Mouse (Mus musculus) left cerebral cortex, postnatal 4 days (tissue): ENCODE data around the gene Elovl7. TPM values are rescaled to one million over a fixed set of nuclear protein-coding genes. Genes with fewer than 3 reads are reported as not detected.

Source experiments
- DNase-seq: peaks from one replicate; pipeline ENCODE4 v3.0.0-alpha.2; 2022
- intact Hi-C: fragments of 180-260 bp; cut with DNase I; formaldehyde crosslinking; loops from one replicate; pipeline ENCODE4 v1.15.1; 2025
- total RNA-seq, 2 experiments: library from RNA; stranded (reverse); gene quantifications; 2 replicates each; pipeline ENCODE4 v1.2.3; 2021

Elovl7 gene
- 1 to 10 TPM; 2.7 to 3.5 TPM for total RNA-seq

DNA sequence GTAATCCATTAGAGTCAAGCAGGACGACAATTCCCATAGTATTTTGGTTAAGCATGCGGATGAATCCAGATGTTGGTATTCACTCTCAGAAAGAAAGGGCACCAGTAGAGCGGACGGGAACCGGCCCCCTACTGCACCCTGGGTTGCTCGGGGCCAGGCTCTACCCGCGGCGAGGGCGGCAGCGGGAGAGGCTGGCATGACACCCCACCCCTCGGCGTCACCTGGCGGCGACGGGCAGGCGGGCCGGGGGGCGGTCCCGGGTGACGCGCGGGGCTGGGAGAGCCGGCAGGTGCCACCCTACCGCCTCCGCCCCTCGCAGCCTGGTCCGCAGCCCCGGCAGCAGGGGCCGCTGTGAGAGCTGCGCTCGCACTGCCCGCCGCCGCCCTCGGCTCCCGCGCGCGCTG is at the start of gene Elovl7:
Gene Elovl7 (plus strand): TSS at position 324 of the 404 bp plus-strand sequence.
- DNase-seq, result peak; percentile 51
- intact Hi-C loops, result loop anchor here (5.0 kb wide), 1 partner anchor 113 kb away; no protein-coding TSS in a partner anchor

DNA sequence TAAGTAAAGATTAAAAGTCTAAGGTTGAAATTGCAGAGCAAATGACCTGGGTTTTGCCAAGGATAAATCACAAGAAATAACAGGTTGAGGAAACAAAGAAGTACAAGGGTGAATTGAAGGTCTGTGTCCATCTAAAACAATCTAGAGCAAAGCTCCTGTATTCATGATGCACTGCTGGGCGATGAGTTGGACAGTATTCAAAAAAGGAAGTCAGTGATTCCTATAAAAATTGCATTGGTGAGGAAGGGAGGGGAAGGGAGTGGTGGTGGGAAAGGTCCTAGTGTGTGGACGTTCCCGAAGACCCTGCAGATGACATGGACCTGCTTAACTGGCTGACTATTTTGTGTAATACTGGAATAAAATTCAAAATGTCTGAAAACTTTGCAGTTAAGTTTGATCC is 49.6 kb upstream of the Elovl7 start:
- no peak for DNase-seq
- intact Hi-C loops, result no loop called here

DNA sequence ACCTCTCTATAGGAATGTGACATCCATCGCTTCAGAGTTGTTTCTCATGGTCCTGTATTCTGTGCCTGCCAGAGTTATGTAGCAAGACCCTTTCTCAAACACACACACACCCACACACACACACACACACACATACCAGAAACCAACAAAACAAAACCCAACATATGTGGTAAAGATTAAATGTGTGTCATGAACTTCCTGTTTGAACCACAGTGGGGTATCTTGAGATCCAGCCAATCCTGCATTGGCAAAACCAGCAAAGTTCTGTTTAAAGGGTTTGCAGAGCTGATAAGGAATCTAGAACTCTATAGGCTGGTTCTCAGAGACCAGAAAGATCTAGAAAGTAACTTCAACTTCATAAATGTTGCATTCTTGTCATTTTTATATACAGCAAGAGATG is 44.2 kb upstream of the Elovl7 start:
- DNase-seq, result no peak
- intact Hi-C loops, result no loop called here

DNA sequence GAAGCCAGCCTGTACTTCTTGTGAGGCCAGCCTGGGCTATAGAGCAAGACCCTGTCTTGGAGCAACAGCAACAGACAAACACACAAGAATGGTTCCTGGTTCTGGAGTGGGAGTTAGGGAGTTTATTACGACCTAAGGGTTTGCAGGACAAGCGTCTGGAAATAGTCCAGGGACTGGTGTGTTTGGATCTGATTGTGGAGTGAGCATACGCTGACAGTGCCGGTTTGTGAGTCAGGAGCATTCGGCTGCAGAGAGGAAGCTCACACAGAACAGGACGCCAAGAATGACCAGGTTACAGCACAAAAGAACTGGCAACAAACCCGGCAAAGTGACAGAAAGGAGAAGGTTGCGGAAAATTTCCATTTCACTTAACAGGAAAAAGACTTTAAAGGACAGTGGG is 43.7 kb upstream of the Elovl7 start:
- DNase-seq, result no peak
- intact Hi-C loops, result no loop called here

DNA sequence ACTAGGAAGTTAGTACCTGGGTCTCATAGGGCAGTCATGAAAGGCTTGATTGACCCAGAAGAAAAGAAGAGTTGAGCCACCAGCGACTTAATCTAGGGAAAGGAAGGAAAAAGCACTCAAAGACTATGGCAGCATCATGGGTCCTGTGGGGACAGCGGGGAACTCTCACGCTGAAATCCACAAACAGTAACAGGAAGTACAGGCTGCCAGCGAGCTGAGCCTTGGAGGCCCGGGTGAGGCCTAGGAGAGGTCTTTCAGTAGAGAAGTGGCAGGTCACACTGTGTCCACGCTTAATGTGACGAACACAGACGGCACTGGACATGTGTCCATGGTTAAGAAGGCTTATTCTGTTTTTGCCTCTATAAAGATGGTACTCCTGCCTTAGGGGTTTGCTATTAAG is 34.6 kb upstream of the Elovl7 start:
- intact Hi-C loops, result no loop called here
- no peak for DNase-seq

DNA sequence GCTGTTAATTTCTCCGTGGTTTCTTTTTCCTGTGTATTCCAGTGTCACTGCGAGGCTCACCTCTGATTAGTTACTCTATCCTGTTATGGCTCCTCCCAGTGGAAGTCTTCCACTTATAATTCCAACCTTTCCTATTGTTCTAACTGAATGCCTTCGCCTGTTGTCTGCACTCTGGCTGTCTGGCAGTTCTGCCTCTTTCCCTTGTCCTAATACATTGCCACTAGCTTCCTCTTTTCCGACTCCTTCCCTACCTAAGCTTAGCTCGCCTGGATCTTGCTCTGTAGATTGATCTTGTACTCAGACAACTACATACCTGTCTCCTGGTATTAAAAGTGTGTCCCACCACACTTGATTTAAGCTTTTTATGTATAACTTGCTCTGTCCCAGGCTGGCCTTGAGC is 33.4 kb upstream of the Elovl7 start:
- intact Hi-C loops, result no loop called here

DNA sequence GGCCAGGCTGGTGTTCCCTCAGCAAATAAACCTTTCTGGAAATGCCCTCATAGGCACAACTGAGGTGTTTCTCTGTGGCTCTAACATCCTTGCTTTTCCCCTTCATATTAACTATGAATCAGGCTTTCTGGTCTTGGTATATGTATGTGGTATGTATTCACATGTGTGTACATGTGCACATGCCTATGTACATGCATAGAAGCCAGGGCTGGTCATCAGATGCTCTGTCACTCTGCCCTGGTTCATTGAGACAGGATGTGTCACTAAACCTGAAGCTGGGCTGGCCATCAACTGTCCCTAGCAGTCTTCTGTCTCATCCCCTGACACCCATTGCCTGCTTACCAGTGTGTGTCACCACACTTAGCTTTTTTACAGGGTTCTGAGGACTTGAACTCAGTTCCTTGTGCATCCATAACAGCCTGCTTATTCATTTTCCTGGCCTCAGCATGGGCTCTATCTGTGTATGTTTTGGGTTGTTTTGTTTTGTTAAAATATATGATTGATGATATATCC is 29.4 kb upstream of the Elovl7 start:
- DNase-seq, result no peak
- intact Hi-C loops, result no loop called here

More for the DNA sequence above, 33.4 kb upstream of the Elovl7 start:
- no peak for DNase-seq

DNA sequence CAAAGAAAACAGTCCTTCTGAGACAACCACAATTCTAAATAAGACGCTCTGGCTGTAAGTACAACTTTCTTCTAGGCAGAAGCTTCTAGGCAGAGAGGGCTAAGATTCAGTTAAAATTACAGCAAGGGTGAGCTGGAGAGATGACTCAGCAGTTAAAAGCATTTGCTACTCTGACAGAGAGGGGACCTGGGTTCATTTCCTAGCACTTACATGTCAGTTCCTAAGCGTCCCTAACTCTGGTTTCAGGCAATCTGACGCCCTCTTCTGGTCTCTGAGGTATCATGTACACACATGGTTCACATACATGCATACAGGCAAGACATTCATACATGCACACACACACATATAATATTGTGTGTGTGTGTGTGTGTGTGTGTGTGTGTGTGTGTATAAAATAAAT is 28.7 kb upstream of the Elovl7 start:
- intact Hi-C loops, result no loop called here
- DNase-seq, result no peak

DNA sequence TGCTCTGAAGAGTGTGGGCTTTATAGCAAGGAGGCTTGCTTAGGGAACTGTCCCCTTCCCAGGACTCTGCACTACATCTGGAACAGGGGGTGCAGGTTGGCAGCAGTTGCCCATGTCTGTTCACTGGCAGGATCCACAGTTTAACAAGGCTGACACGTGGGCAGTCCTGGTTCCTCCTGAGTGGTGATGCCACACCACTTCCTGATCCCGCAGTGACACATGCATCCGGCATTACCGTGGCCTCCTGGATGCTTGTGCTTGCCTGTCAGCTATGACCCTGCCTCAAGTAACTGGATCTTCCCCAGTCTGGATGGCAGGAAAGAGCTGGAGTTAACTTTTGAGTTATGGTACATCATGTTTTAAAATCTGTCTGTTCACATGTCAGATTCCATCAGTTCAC is 26.2 kb upstream of the Elovl7 start:
- intact Hi-C loops, result no loop called here
- no peak for DNase-seq

DNA sequence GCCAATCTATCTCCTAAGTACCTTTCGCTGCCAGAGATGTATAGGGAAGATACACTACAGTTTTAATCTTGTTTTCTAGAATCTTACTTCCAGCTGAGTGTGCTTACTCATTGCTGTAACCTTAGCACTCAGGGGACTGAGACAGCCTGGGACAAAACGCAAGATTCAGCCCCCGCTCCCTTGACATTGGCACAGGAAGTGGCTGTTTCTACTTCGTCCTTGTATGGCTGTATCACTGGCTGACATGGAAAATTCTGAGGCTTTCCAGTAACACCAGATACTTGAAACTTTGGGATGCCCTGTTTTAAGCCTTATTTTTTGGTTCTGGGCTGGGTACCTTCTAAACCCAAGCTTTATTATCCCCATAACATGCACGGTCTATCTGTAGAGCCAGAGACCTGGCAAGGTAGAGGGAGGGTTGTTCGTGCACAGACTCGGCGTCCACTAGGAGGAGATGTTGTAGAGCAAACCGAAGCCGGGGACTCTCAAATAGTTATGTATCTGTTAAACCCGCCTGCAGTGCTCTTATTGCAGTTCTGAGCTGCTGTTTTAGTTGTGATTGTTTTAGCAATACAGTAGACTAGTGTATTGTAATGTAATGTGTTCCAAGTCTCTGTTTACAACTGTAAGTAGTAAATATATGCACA is 23.0 kb upstream of the Elovl7 start:
- intact Hi-C loops, result loop anchor here (5.0 kb wide), 2 partner anchors 136 to 1021 kb away; no protein-coding TSS in a partner anchor
- DNase-seq, result peak; percentile 38

DNA sequence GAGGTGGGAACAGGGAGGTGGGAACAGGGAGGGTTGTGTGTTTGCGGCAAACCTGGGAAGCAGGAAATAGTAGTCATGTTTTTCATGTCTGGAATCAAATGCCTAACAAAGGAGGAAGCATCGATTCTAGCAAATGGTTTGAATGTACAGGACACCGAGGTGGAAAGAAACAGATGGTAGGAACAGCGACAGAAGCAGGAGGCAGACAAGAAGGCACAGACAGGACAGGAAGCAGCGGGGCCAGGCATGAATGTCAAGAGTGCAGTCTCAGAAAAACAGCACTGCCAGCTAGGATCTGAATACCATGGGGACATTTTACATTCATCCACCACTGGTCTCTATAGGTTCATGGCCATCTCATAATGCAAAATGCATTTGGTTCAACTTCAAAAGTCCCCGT is 18.7 kb upstream of the Elovl7 start:
- intact Hi-C loops, result no loop called here
- no peak for DNase-seq

DNA sequence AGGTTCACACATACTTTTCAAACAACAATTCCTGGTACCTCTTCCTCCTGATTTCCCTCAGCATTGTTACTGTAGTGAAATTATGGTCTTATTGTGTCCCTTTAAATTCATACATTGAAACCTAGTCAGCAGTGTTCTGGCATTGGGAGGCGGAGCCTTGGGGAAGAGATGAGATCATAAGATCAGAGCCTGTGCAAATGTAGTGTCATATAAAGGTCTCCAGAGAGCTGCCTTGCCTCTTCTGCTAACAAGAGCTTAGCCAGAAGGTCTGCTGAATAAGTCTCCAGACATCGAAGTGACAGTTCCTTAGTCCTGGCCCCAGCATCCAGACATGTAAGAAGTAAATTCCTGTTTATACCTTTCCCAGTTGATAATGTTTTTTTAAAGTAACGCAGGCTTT is 9.3 kb upstream of the Elovl7 start:
- intact Hi-C loops, result no loop called here

DNA sequence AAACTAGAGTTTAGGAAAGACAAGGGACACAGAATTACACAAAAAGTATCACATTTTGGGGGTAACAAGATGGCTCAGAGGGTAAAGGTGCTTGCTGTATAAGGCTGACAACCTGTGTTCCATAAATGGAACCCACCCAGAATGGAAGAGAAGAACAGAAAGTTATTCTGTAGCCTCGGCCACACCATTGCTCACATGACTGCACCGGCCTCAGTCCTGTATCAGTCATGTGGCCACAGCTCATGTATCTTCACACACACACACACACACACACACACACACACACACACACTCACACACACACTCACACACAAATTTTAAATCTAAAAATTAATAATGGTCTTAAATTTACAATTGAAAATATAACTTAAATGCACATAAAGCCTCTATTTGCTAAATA is 6.8 kb upstream of the Elovl7 start:
- intact Hi-C loops, result no loop called here
- no peak for DNase-seq

More for the DNA sequence above, 9.3 kb upstream of the Elovl7 start:
- no peak for DNase-seq

DNA sequence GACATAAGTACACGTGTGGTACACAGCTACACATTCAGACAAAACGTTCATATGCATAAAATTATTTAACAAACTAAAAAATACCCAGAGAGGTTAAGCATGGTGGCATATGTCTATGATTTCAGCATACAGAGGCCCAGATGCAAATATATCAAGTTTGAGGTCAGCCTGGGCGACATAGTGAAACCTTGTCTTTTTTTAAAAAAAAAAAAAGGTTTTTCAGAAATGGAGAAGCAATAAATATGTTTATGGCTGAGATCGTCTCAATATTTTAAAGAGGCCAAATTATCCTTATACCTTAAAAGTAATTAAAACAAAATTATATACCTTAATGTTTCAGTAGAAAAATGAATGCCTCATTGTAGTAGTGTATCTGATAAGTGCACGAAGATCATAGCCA is 6.1 kb upstream of the Elovl7 start:
- no peak for DNase-seq
- intact Hi-C loops, result no loop called here

DNA sequence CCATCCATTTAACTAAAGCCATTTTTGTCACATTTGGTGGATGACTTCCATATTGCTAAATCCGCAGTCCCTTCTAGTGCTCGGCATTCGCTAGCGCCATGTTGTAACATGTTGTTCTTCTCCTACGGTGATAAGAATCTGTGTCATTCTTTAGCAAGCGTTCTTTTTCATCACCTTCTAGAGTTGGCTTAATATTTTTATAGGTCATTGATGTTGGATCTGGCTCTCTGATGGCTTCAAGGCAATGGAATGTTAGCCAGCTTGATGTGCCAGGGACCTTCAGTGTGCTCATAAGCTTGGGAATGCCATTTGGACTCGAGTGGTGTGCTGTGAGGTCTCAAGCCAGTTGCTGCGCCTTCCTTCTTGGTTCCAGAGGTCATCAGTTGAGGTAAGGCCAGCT is 3.2 kb upstream of the Elovl7 start:
- no peak for DNase-seq
- intact Hi-C loops, result loop anchor here (5.0 kb wide), 1 partner anchor 116 kb away; no protein-coding TSS in a partner anchor

DNA sequence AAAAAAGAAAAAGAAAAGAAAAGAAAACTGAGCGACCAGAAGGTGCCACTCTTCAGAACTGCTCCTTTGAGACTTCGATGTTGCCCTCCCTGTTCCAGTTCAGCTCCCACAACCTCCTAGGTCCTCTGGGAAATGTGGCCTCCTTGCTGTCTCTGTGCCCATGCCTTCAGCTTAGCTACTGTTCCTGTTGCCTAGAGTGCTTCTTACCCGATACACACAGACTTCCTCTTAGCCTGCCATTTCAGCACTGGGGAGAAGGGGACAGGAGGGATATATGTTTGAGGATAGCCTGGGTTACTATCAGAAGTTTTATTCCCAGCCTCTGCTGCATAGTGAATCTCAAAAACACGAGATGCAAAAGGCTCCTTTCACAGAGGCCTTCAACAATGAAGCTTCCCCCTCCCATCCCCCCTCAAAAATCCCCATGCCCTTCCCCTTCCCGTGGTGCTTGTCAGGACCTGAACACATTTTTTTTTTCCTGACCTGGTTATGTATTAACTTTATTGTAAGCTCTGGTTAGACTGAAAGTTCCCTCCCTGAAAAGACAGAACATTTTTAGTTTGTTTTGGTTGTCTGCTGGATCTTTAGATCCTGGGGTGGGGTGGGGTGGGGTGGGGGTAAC is 1.7 kb upstream of the Elovl7 start:
- no peak for DNase-seq
- intact Hi-C loops, result loop anchor here (5.0 kb wide), 1 partner anchor 115 kb away; no protein-coding TSS in a partner anchor

DNA sequence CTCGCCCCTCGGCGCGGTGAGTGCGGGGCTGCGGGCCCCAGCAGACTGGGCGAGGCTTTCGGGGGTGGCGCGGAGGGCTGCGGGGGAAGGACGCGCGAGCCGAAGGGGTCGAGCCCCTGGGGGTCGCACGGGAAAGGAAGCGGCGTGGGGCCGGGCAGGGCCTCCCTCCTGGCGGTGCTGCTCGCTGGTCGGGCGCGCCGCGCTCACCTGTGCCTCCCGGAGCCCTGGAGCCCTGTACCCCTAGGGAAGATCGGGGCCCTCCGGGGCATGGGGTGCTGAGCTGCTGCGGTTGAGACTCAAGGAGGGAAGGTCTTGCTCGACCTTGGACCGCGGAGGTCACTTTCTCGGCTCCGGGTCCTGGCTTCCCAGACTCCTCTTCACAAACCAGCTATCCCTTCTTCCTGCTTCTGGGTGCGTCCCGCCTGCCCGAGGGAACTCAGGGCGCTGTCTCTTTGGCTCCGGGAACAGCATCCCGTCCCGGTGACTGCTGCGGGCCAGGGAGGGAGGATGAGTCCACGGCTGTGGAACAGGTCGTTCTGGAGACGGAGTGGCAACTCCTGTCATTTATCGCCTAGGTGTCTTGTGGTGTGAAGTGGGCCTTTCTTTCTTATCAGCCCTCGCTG is 392 bp downstream of the Elovl7 start:
- peak; percentile 3 for DNase-seq
- intact Hi-C loops, result loop anchor here (5.0 kb wide), 1 partner anchor 113 kb away; no protein-coding TSS in a partner anchor

DNA sequence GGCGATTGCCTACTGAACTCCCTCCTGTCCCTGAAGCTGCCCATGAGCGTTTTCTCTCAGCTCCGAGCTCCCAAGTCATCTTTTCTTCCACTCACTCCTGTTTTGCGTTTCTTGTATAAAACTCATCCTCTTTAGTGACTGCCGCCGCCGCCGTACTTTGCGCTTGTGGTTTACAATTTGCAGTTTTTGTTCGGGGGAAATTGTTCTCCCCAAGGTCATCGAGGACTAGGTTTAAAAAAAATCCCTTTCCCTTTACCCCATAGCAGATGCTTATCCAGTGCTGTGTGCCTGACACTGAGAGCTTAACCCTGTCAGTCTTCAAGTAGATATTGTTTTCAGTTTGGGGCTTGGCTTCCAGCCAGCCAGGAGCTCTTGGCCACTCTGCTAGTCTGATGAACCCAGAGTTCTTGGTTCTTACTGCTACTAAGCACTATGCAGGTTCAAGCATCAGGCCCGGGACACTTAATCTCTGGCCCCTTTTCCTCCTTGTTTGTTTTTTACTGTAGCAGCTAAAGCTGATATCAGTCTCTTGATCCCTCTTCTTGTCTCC is 1.1 kb downstream of the Elovl7 start:
- intact Hi-C loops, result no loop called here
- DNase-seq, result no peak

DNA sequence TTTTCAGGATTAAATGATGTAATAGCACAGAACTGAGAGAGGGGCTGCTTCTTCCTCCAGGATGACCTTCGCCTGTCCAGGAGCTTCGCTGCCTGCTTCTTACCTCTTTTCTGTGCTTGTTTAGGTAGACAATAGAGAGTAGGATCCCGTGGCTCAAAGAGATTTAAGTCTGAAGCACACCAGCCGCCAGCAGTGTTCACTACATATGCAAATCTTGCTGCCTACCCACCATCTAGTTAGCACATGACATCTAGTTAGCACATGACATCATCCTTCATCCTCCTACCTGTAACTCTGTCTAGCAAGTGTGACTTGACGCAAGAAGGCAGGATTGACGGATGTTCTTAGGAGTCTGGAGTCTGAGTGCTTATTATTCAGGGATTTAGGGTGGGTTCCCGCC is 5.6 kb downstream of the Elovl7 start:
- intact Hi-C loops, result no loop called here
- no peak for DNase-seq

DNA sequence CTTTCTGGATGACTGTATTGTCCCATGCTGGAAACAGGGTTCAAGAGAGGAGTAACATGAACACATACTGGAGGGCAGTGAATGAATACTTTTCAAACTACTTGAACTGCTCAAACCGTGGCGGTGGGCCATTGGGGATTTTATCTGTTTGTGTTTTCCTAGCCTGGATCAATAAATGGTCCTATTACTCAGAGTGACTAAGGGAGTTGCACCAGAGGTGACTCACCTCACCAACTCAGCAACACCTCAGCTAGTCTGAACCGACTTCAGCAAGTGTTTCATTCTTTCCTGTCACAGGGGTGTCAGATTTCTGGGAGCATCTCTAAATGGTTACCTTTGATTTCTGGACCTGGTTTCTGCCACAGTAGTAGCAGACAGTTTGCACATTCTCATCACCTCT is 15.0 kb downstream of the Elovl7 start:
- intact Hi-C loops, result no loop called here
- no peak for DNase-seq

DNA sequence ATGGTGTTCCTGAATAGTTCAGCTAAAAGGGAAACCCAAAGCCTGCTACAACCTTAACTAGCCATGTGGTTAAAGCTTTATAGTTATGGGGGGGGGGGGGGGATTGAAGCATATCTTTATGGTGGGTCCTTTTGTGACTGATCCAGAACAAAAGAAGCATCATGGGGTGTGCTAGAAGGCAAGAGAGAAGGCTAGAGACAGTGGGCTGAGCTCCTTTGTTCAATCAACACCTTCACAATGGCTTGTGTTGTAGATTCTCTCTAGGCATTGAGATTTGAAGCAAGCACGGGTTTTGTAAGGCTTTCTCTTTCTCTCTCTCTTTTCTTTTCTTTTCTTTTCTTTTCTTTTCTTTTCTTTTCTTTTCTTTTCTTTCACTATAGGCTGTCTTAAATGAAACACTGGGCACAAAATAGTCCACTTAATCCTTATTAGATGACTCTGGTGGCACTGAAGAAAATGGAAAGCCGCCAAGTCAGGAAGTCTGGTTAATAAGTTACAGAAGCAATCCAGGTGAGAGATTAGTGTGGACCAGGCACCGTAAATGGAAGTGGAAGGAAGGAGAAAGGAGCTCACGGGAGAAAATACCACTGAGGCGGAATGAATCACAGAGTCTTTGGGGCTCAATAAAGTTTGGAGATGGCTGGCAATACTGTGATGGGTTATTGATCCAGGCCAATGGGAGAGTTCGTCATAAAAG is 15.6 kb downstream of the Elovl7 start:
- DNase-seq, result no peak
- intact Hi-C loops, result no loop called here
